Mouse (Mus musculus): ENCODE data around the gene Samd4b.

GRCm38 (mm10) chr7:28570291-28570981 is 27.5 kb downstream of the Samd4b start:
- TF ChIP-seq TAL1 (conservative IDR thresholded peaks at IDR 0.05; ENCODE audit: low read depth, low read length) (no peak), CTCF (IDR thresholded peaks at IDR 0.05; ENCODE audit: low read depth, low read length) (no peak)
